Mouse (Mus musculus) cerebellum, adult 2 months (tissue): ENCODE data around the gene Osbpl9. TPM values are rescaled to one million over a fixed set of nuclear protein-coding genes. Genes with fewer than 3 reads are reported as not detected.

ENCODE experiments used
- DNase-seq, 2 experiments: peaks; one replicate each; pipeline ENCODE4 v3.0.0; 2021
- H3K27ac ChIP-seq: fragments of 200-500 bp; 2 replicates; pipeline ENCODE4 v1.5.1; 2012; ENCODE audit warnings: low read length, control low read depth, inconsistent platforms; ENCODE audit not compliant: insufficient read depth
- H3K27me3 ChIP-seq: fragments of 200-500 bp; 2 replicates; pipeline ENCODE4 v1.6.1; 2012; ENCODE audit warnings: inconsistent platforms, mild to moderate bottlenecking, low read length, moderate library complexity; ENCODE audit not compliant: control insufficient read depth, insufficient read depth
- H3K4me1 ChIP-seq: fragments of 200-500 bp; 2 replicates; pipeline ENCODE4 v1.6.1; 2011; ENCODE audit warnings: low read length; ENCODE audit not compliant: control insufficient read depth, insufficient read depth
- H3K4me3 ChIP-seq: fragments of 200-500 bp; replicated peaks from 2 replicates; pipeline ENCODE3; 2011; ENCODE audit warnings: mild to moderate bottlenecking, low read depth, low read length, control low read depth; ENCODE audit not compliant: insufficient read depth
- CTCF ChIP-seq: fragments of 200-500 bp; IDR thresholded peaks from 2 replicates; pipeline ENCODE4 v1.5.1; 2011; ENCODE audit warnings: low read depth, mild to moderate bottlenecking, control low read depth, low read length, moderate library complexity, borderline replicate concordance; ENCODE audit not compliant: insufficient read depth
- POLR2A ChIP-seq: fragments of 200-500 bp; IDR thresholded peaks from 2 replicates; pipeline ENCODE4 v1.6.1; 2011; ENCODE audit warnings: low read length, control low read depth, borderline replicate concordance; ENCODE audit not compliant: insufficient read depth
- WGBS: fragments of 180-500 bp; shearing (Covaris S2); methylation state at CpG from one replicate; pipeline ENCODE4 v1.1.7; 2018; 5-methylcytosine and 5-hydroxymethylcytosine counted together
- polyA plus RNA-seq: library from polyadenylated mRNA; depleted of rRNA; stranded (reverse); fragments of >200 nt; gene quantifications from 2 replicates; pipeline ENCODE4 v1.2.3, GENCODE M21; 2012; rRNA removed

Gene Osbpl9
- polyA plus RNA-seq, 1 experiment = 120 TPM

DNA sequence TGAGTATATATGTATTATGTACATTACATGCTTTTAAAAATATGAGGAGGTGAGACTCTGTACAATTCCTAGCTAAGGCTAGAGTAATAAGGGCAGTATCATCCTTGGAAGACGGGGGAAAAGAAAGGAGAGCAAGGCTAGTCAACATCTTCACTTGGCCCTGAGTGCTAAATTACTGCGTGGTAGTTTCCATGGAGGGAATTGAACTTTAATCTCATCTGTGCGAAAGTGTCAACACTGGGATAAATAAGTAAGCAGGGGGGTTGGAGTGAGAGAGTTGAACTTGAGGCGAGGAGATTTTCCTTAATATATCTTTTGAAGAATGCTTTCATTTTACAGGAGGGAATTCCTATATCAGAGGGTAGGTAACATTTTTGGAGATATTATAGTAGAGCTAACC is 188.0 kb downstream of the Osbpl9 start:
- no peak overlapping the region for H3K27ac ChIP-seq
- 95% methylated on average over 4 of the region's 4 CpGs for WGBS
- H3K4me3 ChIP-seq = no peak overlapping the region
- DNase-seq = no peak
- H3K4me1 ChIP-seq = no peaks in the 10 kb centered on the region
- TF ChIP-seq POLR2A = no peak
- no peak for TF ChIP-seq CTCF
- H3K27me3 ChIP-seq = no peaks in the 10 kb centered on the region

Other genes starting within 250 kb of the Osbpl9 start
- gene Nrd1, start 201.6 kb downstream of the Osbpl9 start, polyA plus RNA-seq = 136 and 150 TPM in 2 replicates
- gene Calr4, start 32.2 kb upstream of the Osbpl9 start, polyA plus RNA-seq = 1.3 and 1.8 TPM in 2 replicates
- gene Eps15, start 78.0 kb upstream of the Osbpl9 start, polyA plus RNA-seq = 131 and 135 TPM in 2 replicates
- gene Ttc39a, start 204.4 kb upstream of the Osbpl9 start, polyA plus RNA-seq = 15.9 and 16.3 TPM in 2 replicates